14 mouse cellular contexts compared by ENCODE assay signal in the genomic region with DNA sequence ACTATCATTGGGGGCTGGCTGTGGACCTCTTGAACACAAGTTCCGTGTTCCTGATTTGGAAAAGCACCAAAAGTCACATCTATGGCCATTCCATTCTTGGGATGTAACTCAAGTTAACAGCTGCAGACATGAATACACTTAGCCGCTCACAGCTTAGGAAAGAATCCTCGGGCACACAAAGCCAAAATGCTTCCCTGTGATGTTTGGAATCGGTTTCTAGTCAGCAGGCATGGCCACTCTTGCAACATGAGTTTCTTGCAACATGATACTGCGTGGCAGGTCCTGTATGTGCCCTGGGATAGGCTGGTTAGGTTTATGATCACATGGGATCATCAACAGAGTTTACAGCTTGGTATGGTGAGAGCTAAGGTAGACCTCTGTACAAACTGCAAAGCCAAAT.
DNase-seq lines count a peak whose midpoint lies in the region; ATAC-seq lines count a peak whose summit lies in the region.
"Had no signal": no experiment of that assay in that cellular context is flagged by ENCODE, and none has a peak within 500 bp of the region (broad histone marks: within the 10 kb centered on the region; RNA-seq: fewer than 3 reads in every experiment).

No protein-coding gene starts in this region.

- H3K36me3 ChIP-seq in heart, embryonic 15.5 days, result peaks cover 40% of the 10 kb centered on the region
- H3K36me3 ChIP-seq: embryonic facial prominence, embryonic 12.5 days; neural tube, embryonic 15.5 days had no signal

- H3K27me3 ChIP-seq in heart, embryonic 15.5 days, result no peaks in the 10 kb centered on the region
- H3K27me3 ChIP-seq: embryonic facial prominence, embryonic 12.5 days; neural tube, embryonic 15.5 days had no signal

- H3K4me1 ChIP-seq in heart, embryonic 15.5 days (replicated peaks), result peaks cover 24% of the 10 kb centered on the region
- H3K4me1 ChIP-seq: neural tube, embryonic 15.5 days had no signal

- no peak overlapping the region for H3K4me3 ChIP-seq in heart, embryonic 15.5 days
- H3K4me3 ChIP-seq: embryonic facial prominence, embryonic 12.5 days; neural tube, embryonic 15.5 days had no signal

- H3K27ac ChIP-seq in heart, embryonic 15.5 days, result peak overlapping the region; percentile 50
- H3K27ac ChIP-seq: embryonic facial prominence, embryonic 12.5 days; liver, embryonic 14.5 days; neural tube, embryonic 15.5 days had no signal

- no peak for DNase-seq in heart, postnatal 36 days
- DNase-seq in NIH3T3 (ENCODE audit: low read depth), result peak; percentile 53
- DNase-seq in gastrocnemius, postnatal 25 days, result peak; percentile 68
- DNase-seq in lung, postnatal 4 days, result peak; percentile 32 to 40
- no peak for DNase-seq in spleen, postnatal 10 days (ENCODE audit: low spot score in 2 of 2)
- DNase-seq in right cerebral cortex, adult 18-20 months, result no peak
- DNase-seq: cerebellum, adult 2 months; midbrain, embryonic 14.5 days; thymus, adult 18-20 months had no signal

- no peak overlapping the region for H3K4me2 ChIP-seq in heart, embryonic 15.5 days
- H3K4me2 ChIP-seq: embryonic facial prominence, embryonic 12.5 days; neural tube, embryonic 15.5 days had no signal

- no peaks in the 10 kb centered on the region for H3K9me3 ChIP-seq in heart, embryonic 15.5 days (replicated peaks)
- H3K9me3 ChIP-seq: embryonic facial prominence, embryonic 12.5 days; neural tube, embryonic 15.5 days had no signal

- H3K9ac ChIP-seq in heart, embryonic 15.5 days, result no peak overlapping the region
- H3K9ac ChIP-seq: embryonic facial prominence, embryonic 12.5 days; liver, embryonic 14.5 days; neural tube, embryonic 15.5 days had no signal

- WGBS in heart, embryonic 15.5 days, result 41% methylated on average over 5 of the region's 5 CpGs

- ATAC-seq in heart, embryonic 15.5 days (replicated peaks; ENCODE audit: insufficient number of reproducible peaks, insufficient read depth, low FRiP score, low read depth), result no peak
- ATAC-seq: forebrain, embryonic 16.5 days had no signal

- intact Hi-C loops in heart, postnatal 36 days (cut with DNase I), result no loop called here

Comparison
In these comparisons a context has a peak if more than half of its experiments do, and no peak if none do; other contexts are left out.
1. DNase-seq: peak in NIH3T3 (single experiment), gastrocnemius, postnatal 25 days (single experiment) and lung, postnatal 4 days (2 of 2); none in heart, postnatal 36 days (0 of 2), spleen, postnatal 10 days (0 of 2) and right cerebral cortex, adult 18-20 months (single experiment).